Mouse (Mus musculus) lung, embryonic 14.5 days (tissue): ENCODE measurements around the gene Crygc. TPM values are rescaled to one million over a fixed set of nuclear protein-coding genes. Genes with fewer than 3 reads are reported as not detected.

Experiments
- ATAC-seq: fragments of 200-750 bp; cut with Nextera tagmentation; 2 replicates; pipeline ENCODE4 v1.8.0; 2017; ENCODE audit warnings: mild to moderate bottlenecking, moderate TSS enrichment, moderate library complexity; ENCODE audit not compliant: insufficient read depth
- DNase-seq: peaks from one replicate; pipeline ENCODE4 v3.0.0-alpha.2; 2015
- H3K27ac ChIP-seq: fragments of 300-500 bp; sonication (generic); 2 replicates; pipeline ENCODE4 v1.5.1; 2014; ENCODE audit warnings: low read depth, mild to moderate bottlenecking, moderate library complexity
- H3K27me3 ChIP-seq: fragments of 300-500 bp; sonication (generic); 2 replicates; pipeline ENCODE4 v1.6.1; 2014; ENCODE audit warnings: low read length, control low read depth; ENCODE audit not compliant: insufficient read depth
- H3K36me3 ChIP-seq: fragments of 300-500 bp; sonication (generic); 2 replicates; pipeline ENCODE4 v1.6.1; 2014; ENCODE audit warnings: control low read depth; ENCODE audit not compliant: insufficient read depth
- H3K4me1 ChIP-seq: fragments of 300-500 bp; sonication (generic); 2 replicates; pipeline ENCODE4 v1.6.1; 2014; ENCODE audit warnings: antibody characterized with exemption, control low read depth; ENCODE audit not compliant: insufficient read depth
- H3K4me2 ChIP-seq: fragments of 300-500 bp; sonication (generic); 2 replicates; pipeline ENCODE4 v1.6.1; 2014; ENCODE audit warnings: mild to moderate bottlenecking
- H3K4me3 ChIP-seq: fragments of 300-500 bp; sonication (generic); 2 replicates; pipeline ENCODE4 v1.5.1; 2014; ENCODE audit warnings: low read depth, low read length
- H3K9ac ChIP-seq: fragments of 300-500 bp; sonication (generic); 2 replicates; pipeline ENCODE4 v1.6.1; 2014
- H3K9me3 ChIP-seq: fragments of 300-500 bp; sonication (generic); 2 replicates; pipeline ENCODE4 v1.6.1; 2016; ENCODE audit warnings: low read depth, low read length, control low read depth
- CTCF ChIP-seq: IDR thresholded peaks from 2 replicates; pipeline ENCODE4 v1.5.1; 2016; ENCODE audit warnings: antibody characterized with exemption, low read depth
- WGBS: fragments of 180-500 bp; shearing (Covaris S2); extraction: QIAGEN DNeasy Blood & Tissue Kit; methylation state at CpG from one replicate; pipeline ENCODE4 v1.1.7; 2014; 5-methylcytosine and 5-hydroxymethylcytosine counted together
- polyA plus RNA-seq: library from polyadenylated mRNA; unstranded; fragments of >200 nt; fragmentation: Nextera tagmentation; extraction: Ambion mirVana; gene quantifications from 2 replicates; pipeline ENCODE4 v1.2.1, GENCODE M21; 2014

The Crygc gene
- polyA plus RNA-seq, 1 experiment from 2014 or later, result not detected

- no peak for TF ChIP-seq CTCF
- H3K4me1 ChIP-seq, result no peaks in the 10 kb centered on the region
- H3K9ac ChIP-seq, result no peak overlapping the region
- no peaks in the 10 kb centered on the region for H3K27me3 ChIP-seq
- no peak overlapping the region for H3K4me3 ChIP-seq
- DNase-seq (no peak), ATAC-seq (no peak)
- H3K9me3 ChIP-seq, result no peaks in the 10 kb centered on the region
- WGBS, result 63% methylated on average over 6 of the region's 6 CpGs
- no peak overlapping the region for H3K4me2 ChIP-seq
- no peaks in the 10 kb centered on the region for H3K36me3 ChIP-seq
- no peak overlapping the region for H3K27ac ChIP-seq
Observed at GRCm38 (mm10) chr1:65040806-65041205, 32.7 kb downstream of the Crygc start.

DNA sequence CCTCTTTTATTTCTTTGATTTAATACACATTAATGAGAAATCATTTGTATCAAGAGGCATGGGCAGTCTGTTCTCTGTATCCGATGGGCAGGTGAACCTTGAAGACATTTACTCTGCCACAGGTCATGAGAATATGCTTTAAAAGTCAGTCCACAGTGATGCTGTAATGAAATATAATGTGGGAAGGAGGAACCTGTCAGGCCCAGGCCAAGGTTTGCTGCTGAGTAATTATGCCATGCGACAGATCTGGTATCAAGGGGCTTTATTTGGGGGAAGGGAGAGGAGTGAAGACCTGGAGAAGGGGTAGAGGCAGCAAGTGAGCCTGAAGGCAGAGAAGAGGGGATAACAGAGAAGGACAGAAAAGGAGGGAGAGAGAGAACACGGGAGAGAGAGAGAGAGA is 33.8 kb downstream of the Crygc start:
- H3K4me3 ChIP-seq, result no peak overlapping the region
- H3K9me3 ChIP-seq, result no peaks in the 10 kb centered on the region
- H3K9ac ChIP-seq, result no peak overlapping the region
- TF ChIP-seq CTCF, result no peak
- no peak for DNase-seq
- H3K27me3 ChIP-seq, result no peaks in the 10 kb centered on the region
- 64% methylated on average over 3 of the region's 3 CpGs for WGBS
- no peak overlapping the region for H3K4me2 ChIP-seq
- no peaks in the 10 kb centered on the region for H3K36me3 ChIP-seq
- no peak for ATAC-seq
- H3K4me1 ChIP-seq, result no peaks in the 10 kb centered on the region
- no peak overlapping the region for H3K27ac ChIP-seq

DNA sequence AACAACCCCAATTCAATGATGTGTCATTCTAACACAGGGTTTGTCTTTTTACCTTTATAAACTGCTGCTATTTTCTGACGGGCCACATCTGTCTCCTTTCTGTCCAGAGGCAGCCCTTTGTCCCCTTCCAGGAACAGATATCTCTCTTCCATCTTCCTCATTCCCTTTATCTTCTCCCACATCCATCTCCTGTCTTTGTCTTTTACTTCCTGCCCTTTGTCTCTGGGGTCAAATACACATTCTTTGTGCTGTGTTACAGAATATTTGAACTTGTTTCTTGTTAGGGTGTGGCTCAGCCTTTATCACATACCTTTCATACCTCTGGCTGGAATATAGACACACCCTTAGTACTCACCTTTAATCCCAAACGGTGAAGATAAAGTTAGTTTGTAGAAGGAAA is 35.9 kb downstream of the Crygc start:
- ATAC-seq (no peak), DNase-seq (no peak)
- 27% methylated on average over 2 of the region's 2 CpGs for WGBS
- Histone ChIP-seq H3K4me2 (no peak overlapping the region), H3K4me3 (no peak overlapping the region), H3K27ac (no peak overlapping the region), H3K9me3 (no peaks in the 10 kb centered on the region), H3K4me1 (no peaks in the 10 kb centered on the region), H3K9ac (no peak overlapping the region), H3K27me3 (no peaks in the 10 kb centered on the region), H3K36me3 (no peaks in the 10 kb centered on the region)
- TF ChIP-seq CTCF, result no peak

- H3K9ac ChIP-seq, result no peak overlapping the region
- no peaks in the 10 kb centered on the region for H3K4me1 ChIP-seq
- no peak overlapping the region for H3K4me2 ChIP-seq
- no peak for TF ChIP-seq CTCF
- H3K36me3 ChIP-seq, result no peaks in the 10 kb centered on the region
- 37% methylated on average over 3 of the region's 3 CpGs for WGBS
- no peaks in the 10 kb centered on the region for H3K9me3 ChIP-seq
- no peak for DNase-seq
- H3K27me3 ChIP-seq, result no peaks in the 10 kb centered on the region
- H3K27ac ChIP-seq, result no peak overlapping the region
- no peak overlapping the region for H3K4me3 ChIP-seq
- no peak for ATAC-seq
Observed at GRCm38 (mm10) chr1:65035513-65035912, 38.0 kb downstream of the Crygc start.

DNA sequence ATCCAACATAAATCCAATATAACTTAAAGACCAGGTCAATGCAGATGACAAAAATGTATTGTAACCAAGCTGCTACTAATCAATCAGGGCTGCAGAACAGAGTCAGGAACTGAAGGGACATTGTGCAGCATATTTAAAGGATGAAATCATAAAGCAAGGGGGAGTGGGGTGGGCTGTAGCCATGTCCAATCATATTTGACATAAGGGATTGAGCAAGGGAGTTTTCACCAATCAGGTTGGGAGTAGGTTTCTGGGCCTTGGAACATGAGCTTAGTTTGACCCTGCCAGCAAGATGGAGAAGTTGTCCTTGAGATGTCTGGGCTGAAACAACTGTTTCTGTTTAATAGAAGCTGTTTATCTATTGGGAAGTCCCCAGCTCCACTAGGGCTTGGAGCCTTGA is 40.8 kb downstream of the Crygc start, which contains the start of gene Akr1cl:
TSS of gene Akr1cl (minus strand) at position 119 of the 400 bp plus-strand sequence.
- TF ChIP-seq CTCF, result no peak
- Histone ChIP-seq H3K36me3 (no peaks in the 10 kb centered on the region), H3K4me1 (no peaks in the 10 kb centered on the region), H3K27ac (no peak within 1 kb of the TSS), H3K4me2 (no peak within 1 kb of the TSS), H3K4me3 (no peak within 1 kb of the TSS), H3K27me3 (no peaks in the 10 kb centered on the region), H3K9ac (no peak within 1 kb of the TSS), H3K9me3 (no peaks in the 10 kb centered on the region)
- ATAC-seq, result no peak
- DNase-seq, result no peak

GRCm38 (mm10) chr1:65028206-65028605 is 45.3 kb downstream of the Crygc start:
- Histone ChIP-seq H3K4me1 (no peaks in the 10 kb centered on the region), H3K27ac (no peak overlapping the region), H3K36me3 (no peaks in the 10 kb centered on the region), H3K4me2 (no peak overlapping the region), H3K4me3 (no peak overlapping the region), H3K9ac (no peak overlapping the region), H3K27me3 (no peaks in the 10 kb centered on the region), H3K9me3 (no peaks in the 10 kb centered on the region)
- WGBS, result 63% methylated on average over 9 of the region's 9 CpGs
- DNase-seq (no peak), ATAC-seq (no peak)
- no peak for TF ChIP-seq CTCF

Other genes starting within 250 kb of the Crygc start
- gene Plekhm3, start 116.9 kb downstream of the Crygc start, polyA plus RNA-seq, result 8.1 and 9.2 TPM in 2 replicates
- 0.17 TPM in 1 of 2 replicates, not detected in the other for gene Akr1cl, start 40.9 kb downstream of the Crygc start, polyA plus RNA-seq
- gene Cryge, start 22.5 kb downstream of the Crygc start, polyA plus RNA-seq, result not detected in 2 replicates
- gene Crygd, start 10.2 kb downstream of the Crygc start, polyA plus RNA-seq, result not detected in 2 replicates
- not detected in 2 replicates for gene Crygb, start 8.6 kb upstream of the Crygc start, polyA plus RNA-seq
- not detected in 2 replicates for gene Cryga, start 29.7 kb upstream of the Crygc start, polyA plus RNA-seq
- not detected in 2 replicates for gene Gm28845, start 45.9 kb upstream of the Crygc start, polyA plus RNA-seq
- gene D630023F18Rik, start 49.5 kb upstream of the Crygc start, polyA plus RNA-seq, result 0.14 TPM in 1 of 2 replicates, not detected in the other
- 113 and 114 TPM in 2 replicates for gene Idh1, start 112.8 kb upstream of the Crygc start, polyA plus RNA-seq
- gene Pikfyve, start 113.0 kb upstream of the Crygc start, polyA plus RNA-seq, result 14.4 and 15.5 TPM in 2 replicates
- 0.07 TPM in 1 of 2 replicates, not detected in the other for gene Pth2r, start 208.4 kb upstream of the Crygc start, polyA plus RNA-seq